Mouse (Mus musculus) bone marrow, adult 2 months (tissue): ENCODE measurements at regions not wholly inside any gene's neighbourhood (a gene's known extent, or its start where the extent isn't known, plus 50 kb on each side); places are given as distances from the start of the nearest gene placed in this dataset.

Source experiments
- CTCF ChIP-seq: fragments of 200-500 bp; IDR thresholded peaks from 2 replicates; pipeline ENCODE4 v1.5.1; 2011; ENCODE audit warnings: low read length, control low read depth; ENCODE audit not compliant: control insufficient read depth, insufficient read depth
- POLR2A ChIP-seq: fragments of 200-500 bp; IDR thresholded peaks from 2 replicates; pipeline ENCODE4 v1.6.1; 2011; ENCODE audit warnings: low read depth, mild to moderate bottlenecking, control low read depth, low read length, borderline replicate concordance; ENCODE audit not compliant: control insufficient read depth

DNA sequence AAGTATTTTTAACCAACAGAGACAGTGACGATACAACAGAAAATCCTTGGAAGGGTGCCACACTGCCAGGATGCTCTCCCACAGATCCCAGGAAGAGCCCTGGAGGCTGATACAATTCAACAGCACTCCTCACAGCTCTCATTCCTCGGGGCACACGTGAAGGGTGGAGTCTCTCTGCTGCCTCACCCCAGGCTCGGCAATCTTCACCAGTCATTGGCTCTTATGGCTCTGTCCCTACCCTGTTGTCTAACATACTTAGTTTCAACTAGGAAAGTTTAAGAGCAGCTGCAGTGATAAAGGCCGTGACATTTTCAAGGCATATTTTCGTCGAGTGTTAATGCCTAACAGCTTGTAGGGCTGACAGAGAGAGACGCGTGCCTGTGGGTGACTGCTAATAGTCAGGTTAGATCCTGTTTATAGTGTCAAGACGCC, 238.8 kb downstream of the Rnf144a start:
- TF ChIP-seq CTCF (no peak), POLR2A (no peak)
